Mouse (Mus musculus) activated CD4-positive, CD25-positive, alpha-beta regulatory T cell, adult 4 months (primary cell): ENCODE results near the gene Prf1. TPM values are rescaled to one million over a fixed set of nuclear protein-coding genes. Genes with fewer than 3 reads are reported as not detected.
A peak's percentile ranks its signal among the peaks of the same experiment; 100 is the strongest.

Experiments used
- ATAC-seq: one replicate; pipeline ENCODE4 v1.8.0; 2017
- polyA plus RNA-seq, 2 experiments: library from polyadenylated mRNA; unstranded; fragments of 100-300 nt; shearing (Covaris generic); gene quantifications; one replicate each; pipeline ENCODE4 v1.2.1; 2017

Gene Prf1
- polyA plus RNA-seq, 2 experiments from 2014 or later = 5.1 to 6.7 TPM

DNA sequence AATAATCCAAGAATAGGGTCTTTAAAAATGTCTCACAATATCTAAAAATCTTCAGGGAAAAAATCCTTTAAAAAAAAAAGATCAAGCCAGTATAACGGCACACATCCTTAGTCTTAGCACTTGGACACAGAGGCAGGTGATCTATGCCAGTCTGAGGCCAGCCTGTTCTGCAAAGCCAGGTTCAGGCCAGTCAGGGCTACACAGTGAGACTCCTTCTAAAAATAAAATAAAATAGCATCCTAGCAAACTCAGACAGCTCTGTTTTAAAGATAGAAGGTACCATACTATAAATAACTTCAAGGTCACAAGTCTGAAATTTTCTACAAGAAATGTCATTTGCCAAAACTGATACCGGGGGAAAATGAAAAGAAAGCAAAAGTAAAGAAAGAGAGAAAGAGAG, 7.6 kb upstream of the Prf1 start:
- no peak for ATAC-seq

DNA sequence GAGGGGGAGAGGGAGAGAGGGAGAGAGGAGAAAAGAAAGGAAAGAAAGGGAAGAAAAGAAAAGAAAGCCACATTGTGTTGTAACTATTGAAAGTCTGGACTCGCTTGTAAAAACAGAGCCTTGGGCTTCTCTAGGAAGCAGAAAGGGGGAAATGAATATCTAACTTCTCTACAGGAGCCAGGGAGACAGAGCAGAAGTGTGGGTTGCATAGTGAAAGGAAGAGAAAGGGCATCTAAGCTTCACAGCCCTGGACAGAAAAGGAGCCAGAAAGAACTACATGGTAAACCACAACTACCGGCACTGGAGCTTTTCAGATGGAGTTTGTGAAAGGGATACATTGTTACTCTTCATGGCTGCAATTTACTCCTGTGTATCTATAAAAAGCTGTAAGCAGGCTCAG, 7.2 kb upstream of the Prf1 start:
- ATAC-seq = no peak

DNA sequence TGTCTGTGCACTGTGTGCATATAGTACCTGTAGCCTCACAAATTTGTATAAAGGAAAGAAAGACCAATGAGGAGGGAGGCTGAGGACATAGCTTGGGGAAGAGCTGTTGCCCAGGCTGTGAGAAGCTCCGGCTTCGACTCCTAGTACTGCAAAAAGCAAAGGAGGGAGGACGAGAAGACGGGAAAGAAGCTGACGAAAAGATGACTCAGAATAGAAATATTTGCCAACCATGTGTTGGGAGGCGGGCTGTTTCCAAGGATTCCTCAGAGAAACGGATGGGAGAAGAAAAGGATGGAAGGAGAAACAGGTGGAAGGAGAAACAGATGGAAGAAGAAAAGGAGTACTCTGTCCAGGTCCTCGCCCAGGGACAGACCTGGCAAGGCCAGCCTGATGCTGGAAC, 3.4 kb upstream of the Prf1 start:
- ATAC-seq = no peak

DNA sequence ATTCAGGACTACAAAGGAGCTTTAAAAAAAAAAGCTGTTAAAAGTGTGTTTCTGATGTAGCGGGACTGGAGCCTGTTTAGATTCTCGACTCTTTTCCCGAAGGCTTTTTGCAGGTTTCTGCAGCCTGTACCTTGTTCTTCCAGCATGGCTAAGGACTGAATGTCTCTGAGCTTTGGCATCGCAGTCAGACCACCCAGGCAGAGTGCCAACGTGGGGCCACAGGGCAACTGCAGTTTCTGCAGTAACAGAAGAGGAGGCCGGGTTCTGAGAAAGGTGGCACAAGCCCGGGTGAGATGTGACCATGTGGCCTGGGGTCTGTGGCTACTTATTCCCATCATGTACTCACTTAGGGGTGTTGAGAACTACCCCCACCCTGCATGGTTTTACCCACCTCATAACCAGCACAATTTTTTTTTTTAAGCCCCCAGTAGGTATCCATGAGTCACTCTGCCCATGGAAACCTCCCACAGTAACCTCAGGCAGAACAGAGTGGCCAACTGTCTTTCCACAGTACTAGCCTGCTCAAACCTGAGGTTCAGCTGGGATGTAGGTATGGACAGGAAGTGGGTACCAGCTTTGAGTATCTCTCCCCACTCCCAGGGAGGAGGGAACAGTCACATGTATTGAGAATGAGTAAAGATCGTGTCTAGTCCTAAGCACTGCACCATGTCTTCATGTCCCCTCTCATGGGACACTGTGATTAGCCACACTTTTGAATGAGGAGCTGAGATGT, 754 bp upstream of the Prf1 start:
- peak; percentile 65 for ATAC-seq

DNA sequence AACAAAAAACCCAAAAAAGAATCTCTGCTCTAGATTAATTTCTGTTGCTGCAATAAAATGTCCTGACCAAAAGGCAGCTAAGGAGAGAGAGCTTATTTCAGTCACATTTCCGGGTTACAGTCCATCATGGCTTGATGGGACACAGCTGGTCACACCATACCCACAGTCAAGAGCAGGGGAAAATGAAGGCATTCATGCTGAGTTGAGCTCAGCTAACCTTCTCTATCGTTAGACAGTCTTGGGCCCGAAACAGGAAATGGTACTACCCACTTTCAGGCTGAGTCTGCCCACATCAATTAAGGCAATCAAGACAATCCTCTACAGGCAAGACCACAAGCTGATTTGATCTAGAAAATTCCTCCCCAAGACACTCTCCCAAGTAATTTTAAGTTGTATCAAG, 3.4 kb downstream of the Prf1 start:
- ATAC-seq = no peak

DNA sequence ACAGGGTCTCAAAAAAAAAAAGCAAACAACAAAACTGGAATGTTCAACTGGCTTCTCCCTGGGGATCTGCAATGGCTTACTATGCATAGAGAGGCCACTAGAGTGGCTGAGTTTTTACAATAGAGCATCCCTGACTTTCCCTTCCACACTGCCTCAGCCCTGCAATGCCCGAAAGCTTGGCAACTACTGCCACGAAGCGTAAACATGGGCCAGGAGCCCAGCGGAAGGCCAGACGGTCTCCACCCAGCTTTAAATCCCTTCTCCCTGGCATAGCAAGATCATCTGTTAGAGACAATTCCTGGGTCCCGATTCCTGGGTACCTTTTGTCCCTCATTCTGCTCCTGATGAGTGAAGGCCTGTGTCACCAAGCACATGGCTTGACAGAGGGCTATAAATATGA, 6.4 kb downstream of the Prf1 start:
- no peak for ATAC-seq

DNA sequence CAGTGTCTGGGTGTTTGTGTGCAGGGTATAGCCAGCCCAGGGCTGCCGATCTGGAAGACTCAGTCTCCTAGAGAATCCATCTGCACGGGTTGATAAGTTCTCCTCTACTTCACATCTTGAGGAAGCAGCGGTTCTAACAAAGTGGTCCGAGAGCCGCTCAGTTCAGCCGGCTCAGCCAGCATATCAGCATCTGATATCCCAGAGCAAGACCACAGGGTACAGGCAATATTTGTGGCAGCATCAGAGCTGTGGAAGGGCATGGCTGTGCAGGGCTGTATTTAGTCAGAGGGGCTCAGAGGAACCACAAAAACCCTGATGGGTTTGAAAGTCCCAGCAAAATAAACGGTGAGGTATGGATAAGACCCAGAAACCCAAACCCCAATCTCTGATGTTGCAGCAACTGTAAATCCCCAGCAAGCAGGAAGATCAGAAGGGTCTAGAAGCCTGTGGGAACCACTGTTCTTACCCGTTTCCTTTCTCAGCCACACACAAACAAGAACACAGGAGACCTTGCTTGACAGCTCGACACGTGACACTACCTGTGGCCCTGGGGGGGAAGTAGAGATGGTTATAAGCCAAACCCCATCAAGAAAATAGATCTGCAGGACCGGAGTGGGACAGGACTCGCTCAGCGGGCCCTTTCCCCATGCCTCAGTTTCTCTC, 8.4 kb downstream of the Prf1 start:
- ATAC-seq = peak; percentile 40

DNA sequence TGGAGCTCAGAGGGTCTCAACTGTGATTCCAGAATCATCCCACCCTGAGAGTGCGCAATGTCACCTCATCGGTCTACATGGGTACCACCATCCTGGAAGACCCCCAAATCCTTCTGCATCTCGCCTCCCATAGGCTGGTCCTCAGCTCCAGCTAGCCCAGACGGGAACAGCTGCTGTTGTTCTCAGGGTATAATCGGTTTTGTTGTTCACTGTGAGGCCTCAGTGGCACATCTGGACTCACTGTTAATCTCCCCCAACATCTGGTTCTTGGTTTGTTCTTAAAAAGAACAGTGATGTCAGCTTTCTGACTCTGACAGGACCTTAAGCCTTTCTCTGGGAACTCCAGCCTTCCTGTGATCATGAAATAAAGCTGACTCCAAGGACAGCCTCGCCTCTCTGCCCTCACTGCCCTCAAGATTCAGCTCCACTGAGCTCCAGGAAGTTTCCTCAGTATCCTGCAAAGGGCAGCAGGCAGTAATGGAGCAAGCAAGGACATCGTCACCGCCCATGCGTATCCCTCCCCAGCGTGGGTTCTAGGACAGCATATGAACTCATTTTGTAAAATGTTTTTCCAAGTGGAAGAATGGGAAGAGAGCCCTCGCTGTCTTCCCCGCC, 11.2 kb downstream of the Prf1 start:
- ATAC-seq = no peak

DNA sequence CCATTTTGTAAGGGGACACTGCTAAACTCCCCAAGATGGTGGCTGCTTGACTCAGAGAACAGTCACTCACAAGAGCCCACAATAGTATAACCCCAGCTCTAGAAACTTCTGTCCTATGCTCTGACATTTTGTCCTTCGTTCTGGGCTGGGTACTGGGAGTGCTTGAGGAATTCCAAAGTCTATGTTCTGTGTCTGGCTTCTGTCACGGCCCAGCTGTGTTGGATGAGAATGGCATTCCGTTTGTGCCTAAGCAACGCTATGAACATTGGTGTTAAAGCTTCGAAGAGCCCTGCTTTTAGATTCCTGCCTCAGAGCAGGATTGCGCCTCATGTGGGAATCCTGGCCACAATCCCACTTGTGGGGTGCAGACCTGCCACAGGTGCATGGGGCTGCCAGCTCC, 14.5 kb downstream of the Prf1 start:
- no peak for ATAC-seq

DNA sequence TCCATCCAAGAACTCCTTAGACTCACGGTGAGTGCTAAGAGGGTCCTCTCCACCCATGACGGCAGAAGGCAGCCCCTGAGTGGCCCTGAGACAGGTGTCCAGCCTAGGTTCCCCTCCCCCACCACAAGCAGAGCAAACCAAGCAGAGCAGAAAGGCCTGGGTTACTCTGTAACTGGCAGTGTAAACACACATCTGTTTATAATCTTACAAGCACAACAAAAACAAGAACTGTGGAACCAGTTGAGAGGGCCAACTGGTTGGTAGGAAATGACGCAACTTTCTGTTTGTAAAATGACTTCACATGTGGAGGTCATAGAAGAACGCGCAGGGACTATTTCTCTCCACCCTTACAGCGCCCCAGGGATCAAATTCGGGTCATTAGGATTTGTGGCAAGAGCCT, 15.1 kb downstream of the Prf1 start:
- no peak for ATAC-seq

DNA sequence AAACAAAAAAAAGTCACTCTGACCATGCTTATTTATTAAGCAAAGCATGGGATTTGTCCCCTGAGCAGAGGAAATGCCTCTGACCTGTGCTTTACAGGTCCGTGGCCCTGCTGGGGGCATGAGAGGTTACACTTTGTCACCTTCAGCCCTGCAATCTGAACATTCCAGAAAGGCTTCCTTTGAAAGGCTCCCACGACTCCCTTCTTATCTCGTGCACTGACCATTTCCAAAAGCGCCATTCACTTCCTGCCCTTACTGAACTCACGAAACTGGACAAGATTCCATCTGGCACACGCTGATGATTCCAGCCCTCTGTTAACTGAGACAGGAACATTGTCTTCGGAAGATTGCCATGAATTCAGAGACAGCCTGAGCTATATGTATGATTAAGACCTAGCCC, 16.1 kb downstream of the Prf1 start:
- no peak for ATAC-seq

DNA sequence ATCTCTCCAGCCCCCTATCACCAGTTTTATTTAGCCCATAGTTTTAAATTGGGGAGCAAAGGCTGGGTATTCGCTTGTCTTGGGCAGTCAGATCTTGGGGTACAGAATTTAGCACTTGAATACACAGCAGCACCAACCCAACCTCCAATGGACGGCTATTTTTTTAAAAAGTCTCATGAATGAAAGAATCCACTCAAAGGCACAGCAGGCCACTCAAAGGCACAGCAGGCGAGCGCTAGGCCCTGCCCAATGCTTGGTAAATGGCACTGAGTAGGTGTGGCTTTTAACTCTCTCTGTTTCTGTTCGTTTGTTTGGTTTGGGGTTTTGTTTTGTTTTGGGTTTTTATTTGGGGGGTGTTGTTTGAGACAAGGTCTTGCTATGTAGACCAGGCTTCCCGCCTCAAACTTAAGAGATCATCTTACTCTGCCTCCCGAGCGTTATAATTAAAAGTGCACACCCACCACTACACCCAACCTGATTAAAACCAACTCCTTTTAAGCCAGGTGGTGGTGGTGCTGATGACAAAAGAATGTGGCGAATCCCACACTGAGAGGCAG, 17.8 kb downstream of the Prf1 start:
- no peak for ATAC-seq

DNA sequence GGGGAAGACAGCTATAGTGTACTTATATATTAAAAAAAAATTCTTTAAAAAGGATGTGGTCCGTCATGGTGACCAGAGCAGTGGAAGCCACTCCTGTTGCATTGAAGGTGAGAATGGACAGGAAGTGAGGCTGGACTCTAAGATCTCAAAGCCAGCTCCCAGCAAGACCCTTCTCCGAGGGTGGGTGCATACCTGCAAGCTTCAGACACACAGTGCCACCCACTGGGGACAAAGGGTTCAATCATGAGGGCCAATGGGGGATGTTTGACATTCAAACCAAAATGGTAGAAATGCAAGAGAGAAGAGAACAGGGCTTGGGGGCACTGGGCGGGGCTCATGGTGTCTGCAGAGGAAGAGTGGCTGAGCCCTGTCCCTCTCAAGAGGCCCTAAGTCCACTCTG, 20.9 kb downstream of the Prf1 start:
- ATAC-seq = no peak

DNA sequence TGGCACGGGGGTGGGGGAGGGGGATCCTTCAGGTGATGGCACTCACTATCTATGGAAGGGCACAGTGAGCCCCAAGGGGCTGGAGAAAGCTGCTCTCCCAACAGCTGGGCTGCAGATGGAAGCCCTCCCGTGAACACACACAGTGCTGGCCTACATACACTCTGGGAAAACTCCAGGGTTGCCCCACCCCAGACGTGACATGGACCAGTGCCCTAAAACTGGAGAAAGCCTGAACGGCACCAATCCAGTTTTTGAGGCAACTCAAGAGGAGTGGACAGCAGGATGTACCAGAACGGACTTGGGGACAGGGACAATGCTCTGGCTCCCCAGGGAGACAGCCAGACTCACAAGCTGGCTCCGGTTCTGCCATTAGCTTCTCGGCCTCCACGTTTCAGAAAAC, 27.1 kb downstream of the Prf1 start:
- ATAC-seq = no peak

DNA sequence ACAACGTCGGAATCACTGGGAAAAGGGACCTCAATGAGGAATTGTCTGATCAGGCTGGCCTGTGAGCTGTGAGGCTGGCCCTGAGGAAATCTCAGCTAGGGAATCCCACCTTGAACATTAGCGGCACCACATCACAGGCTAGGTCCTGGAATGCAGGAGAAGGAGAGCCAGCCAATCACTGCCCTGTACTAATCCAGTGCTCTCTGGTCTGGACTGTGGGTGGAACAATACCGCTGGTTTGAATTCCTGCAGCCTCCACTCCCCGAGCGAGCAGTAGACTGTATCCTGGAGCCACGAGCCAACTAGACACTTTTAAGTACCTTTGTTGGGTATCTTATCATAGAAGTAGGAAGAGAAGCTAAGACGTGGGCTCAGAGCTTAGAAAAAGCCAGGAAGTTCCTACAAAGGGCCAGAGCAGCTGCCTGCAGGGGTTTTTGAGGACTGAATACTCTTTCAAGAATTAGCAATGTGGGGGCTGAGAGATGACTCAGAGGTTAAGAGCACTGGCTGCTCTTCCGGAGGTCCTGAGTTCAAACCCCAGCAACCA, 28.2 kb downstream of the Prf1 start:
- ATAC-seq = no peak

DNA sequence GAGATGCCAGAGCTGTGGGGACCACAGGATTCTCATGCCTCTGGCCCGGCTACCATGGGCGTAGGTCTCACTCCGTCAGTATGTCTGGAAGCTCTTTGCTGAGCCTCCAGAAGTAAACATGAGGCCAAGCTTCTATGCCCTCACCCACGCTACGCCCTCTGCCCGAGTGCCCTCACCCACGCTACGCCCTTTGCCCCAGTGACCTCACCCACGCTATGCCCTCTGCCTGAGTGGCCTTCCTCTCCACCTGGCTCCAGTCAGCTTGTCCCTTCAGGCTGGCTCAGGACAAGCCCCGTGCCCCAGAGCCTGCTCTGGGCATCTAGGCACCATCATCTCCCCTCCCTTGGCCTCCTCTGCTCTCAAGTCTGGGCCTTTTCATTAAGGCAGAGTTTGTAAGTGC, 29.9 kb downstream of the Prf1 start:
- no peak for ATAC-seq

DNA sequence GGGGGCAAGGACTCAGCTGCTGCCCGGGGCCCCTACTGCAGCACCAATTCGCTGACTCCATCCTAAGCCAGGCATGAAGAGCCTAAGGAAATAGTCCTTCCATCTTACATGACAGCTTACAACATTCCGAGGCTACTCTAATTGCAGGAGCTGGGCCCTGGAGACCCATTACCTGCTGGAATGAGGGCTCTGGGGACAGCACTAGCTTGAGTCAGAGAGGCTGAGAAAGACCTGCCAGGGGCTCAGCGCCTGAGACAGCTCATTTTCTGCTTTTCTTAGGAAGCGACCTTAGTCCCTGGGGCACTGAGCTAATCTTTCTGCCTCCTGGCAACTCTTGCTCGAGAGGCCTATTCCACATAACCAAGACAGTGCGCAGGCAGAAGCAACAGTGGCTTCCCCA, 31.3 kb downstream of the Prf1 start:
- no peak for ATAC-seq

DNA sequence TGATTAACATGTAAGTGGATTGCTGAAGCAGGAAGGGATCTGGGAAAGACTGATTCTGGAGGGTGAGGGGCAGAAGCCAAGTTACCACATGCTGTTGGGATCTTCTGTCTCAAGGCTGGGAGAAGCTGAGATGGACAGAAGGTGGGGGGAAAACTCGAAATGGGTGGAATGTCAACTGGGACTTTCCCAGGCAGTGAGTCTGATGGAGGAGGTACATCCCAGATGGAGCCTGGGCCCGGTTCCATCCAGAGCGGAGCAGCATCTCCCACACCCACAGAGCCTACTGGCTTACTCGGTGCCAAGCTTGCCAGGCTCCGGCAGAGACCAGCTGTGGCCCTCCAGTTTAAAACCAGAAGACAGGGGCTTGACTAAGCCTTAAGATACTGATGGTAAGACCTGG, 33.4 kb downstream of the Prf1 start:
- ATAC-seq = no peak

DNA sequence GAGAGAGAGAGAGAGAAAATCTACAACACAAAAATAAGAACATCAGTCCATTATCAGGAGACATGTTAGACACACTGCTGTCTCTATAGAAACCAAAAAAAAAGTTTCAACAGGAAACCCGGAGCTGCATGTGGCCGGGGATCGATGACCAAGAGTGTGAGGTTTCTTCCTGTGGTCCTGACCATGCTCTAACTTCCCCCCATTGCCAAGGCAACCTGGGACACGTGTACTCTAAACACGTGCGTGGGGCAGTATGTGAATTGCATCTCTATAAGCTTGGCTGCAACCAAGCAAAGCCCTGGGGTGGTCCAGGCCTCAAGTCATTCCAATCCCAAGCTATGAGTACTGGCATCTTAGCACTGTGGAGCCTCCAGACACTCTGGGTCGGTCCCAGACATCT, 36.9 kb downstream of the Prf1 start:
- no peak for ATAC-seq

DNA sequence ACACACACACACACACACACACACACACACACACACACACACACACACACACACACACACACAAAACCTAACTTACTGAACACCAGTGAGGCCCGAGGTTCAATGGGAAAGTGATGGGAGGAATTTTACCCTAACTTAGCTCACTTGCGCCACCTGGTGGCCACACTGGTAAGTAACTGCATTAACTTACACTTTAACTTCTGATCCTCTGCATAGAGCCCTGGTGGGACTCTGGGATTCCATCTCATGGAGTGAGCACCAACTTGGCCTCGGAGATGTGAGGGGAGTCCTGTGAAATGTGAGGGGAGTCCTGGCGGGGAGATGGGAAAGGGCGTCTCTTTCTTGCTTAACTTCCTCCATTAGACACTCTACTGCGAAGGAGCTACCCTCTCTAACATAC, 38.5 kb downstream of the Prf1 start:
- ATAC-seq = no peak

DNA sequence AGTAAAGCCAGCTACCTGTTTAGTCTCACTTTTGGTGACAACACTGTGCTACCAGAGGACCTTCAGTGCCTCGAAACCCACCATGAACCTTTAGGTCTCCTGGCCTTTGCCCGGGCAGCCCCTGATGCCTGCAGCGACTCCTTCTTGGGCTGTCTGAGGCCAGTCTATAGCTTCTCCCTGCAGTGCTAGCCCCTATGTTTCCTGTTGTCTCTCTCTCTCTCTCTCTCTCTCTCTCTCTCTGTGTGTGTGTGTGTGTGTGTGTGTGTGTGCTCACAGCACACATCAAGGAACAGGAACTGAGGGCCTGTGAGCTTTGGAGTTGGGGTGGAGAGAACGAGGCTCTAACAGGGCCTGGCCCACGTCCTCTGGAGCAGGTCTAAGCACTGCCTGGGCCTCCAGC, 39.0 kb downstream of the Prf1 start:
- ATAC-seq = no peak

DNA sequence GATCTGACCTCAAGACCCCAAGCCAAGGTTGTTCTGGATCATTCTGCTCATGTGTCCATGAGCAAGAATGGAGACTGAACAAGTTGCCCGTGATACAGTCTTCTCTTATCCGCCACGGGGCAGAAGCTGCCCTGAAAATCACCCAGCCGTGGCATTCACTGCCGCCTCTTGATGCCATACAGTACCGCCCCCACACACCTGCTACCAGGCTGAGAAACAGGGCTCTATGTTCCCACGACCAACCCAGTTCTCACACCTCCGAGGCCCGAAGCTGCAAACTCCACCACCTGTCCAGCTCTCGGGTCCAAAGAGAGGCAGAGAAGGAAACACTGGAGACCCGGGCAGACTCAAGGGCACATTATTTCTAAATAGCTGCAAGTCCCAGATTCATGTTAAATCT, 40.0 kb downstream of the Prf1 start:
- ATAC-seq = no peak

DNA sequence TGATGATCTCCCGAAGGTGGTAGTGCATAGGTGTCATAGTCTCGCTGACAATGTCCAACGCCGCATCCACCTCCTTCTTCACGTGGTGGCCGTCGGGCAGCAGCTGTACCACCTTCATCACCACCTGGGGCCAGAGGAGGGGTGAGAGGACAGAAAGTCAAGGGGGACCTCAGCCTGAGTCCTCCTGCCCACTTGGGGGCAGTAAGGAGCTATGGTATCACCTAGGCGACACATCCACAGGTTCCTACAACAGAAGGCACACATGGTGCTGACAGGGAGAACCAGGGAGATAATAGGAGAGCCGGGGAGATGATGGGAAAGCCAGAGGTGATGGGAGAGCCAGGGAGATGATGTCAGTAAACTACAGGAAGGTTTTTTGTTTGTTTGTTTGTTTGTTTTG, 41.6 kb downstream of the Prf1 start:
- ATAC-seq = no peak

DNA sequence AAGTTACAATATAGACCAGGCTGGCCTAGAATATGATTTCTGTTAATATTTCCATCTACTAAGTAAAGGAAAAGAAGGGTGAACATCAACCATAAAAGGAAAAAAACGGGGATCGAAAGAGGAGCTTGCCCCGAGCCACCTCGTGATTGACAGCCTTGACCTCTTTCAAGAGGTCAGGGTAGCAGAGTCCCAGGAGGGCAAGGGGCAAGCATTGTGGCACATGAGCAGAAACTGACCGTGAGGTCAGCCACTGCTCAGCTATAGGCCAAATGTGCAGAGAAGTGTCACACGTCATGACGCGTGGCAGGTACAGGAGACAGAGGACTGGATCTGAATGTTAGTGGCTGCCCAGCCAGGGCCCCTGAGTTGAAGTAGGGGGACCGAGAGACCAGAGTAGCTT, 42.6 kb downstream of the Prf1 start:
- ATAC-seq = no peak
